Mouse (Mus musculus): ENCODE measurements around the gene 2410015M20Rik.
"Not testable (repeated sequence)": the region's sequence is repeated elsewhere in the genome, so short reads cannot be mapped to it uniquely, and the experiment has no call there.

The 2410015M20Rik gene

GRCm38 (mm10) chr17:56613236-56613844, 3.8 kb upstream of the 2410015M20Rik start, which contains the start of gene Rpl36:
TSS of gene Rpl36 (plus strand) at chr17:56613416.
- peak; percentile 96 for DNase-seq (ENCODE audit: low spot score)

- not testable (repeated sequence) for DNase-seq (ENCODE audit: low spot score)
Observed at GRCm38 (mm10) chr17:56612565-56612939, 3.0 kb upstream of the 2410015M20Rik start.

DNA sequence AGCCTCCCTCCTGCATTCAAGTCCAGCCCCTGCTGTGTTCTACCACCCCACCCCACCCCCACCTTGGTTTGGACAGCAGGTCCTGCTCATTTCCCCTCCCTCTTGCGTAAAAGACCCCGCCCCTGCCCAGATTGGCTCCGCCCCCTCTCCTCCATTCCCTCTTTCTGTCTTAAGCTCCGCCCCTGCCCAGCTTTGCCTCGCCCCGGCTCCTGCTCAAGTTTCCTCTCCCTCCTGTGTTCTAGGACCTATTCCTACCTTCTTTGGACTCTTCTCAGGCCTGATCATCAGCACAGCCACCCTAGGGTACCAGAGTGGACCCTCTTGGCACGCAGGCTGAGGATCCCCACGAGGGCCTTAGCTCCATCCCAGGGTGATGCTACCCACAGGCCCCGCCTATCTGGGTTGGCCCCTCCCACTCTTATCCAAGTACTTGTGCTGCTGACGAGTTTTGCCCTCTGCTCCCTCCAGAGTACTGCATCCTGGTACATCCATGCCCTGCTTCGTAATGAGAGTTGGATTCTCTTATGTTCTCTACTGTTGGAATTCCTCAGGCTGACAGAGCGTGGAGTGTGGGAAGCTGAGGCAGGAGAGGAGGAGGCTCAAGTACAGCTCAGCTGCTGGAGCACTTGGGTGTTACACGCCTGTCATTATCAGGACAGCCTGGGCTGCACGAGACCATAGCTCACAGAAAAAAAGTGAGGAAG, 2.4 kb upstream of the 2410015M20Rik start:
- peak; percentile 76 for DNase-seq (ENCODE audit: low spot score)

DNA sequence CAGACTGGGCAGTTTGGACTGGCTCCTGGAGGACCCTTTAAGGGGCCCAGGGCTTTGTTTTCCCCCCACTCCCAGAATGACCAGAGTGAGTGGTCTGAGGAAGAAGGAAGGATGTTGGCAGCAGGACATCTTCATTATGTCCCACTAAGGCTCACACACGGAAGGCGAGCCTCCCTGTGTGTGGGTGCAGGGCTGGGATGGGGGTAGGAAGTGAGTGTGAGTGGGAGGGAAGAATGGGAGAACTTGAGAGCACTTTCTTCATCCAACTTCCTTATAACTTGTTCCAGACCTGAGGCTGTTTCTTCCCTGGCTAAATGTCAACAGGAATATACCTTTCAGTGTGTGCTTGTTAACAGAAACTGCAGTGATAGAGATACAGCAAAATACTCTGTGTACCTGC, 1.8 kb upstream of the 2410015M20Rik start:
- no peak for DNase-seq (ENCODE audit: low spot score)

DNA sequence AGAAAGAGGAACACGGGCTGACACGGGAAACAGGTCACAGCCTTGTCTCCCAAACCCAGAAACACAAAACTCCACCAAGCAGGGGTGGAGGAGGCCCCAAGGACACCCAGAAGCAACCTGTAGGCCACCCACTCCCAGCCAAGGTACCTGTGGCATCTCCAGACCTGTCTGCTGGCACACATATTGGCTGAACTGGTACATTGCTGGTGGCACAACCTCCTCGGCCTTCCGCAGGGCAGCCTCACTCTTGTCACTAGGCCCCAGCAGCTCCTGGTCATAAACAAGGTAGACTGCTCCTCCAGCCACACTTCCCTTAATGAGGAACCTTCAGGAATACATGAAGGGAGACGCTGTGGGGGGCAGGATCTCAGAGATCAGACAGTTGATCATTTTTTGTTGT, 872 bp downstream of the 2410015M20Rik start:
- DNase-seq (ENCODE audit: low spot score), result no peak

GRCm38 (mm10) chr17:56607521-56608062, 2.0 kb downstream of the 2410015M20Rik start:
- DNase-seq (ENCODE audit: low spot score), result no peak

- DNase-seq (ENCODE audit: low spot score), result no peak
Observed at GRCm38 (mm10) chr17:56605431-56605830, 4.1 kb downstream of the 2410015M20Rik start.

- no peak for DNase-seq (ENCODE audit: low spot score)
Observed at GRCm38 (mm10) chr17:56604422-56604821, 5.1 kb downstream of the 2410015M20Rik start.

DNA sequence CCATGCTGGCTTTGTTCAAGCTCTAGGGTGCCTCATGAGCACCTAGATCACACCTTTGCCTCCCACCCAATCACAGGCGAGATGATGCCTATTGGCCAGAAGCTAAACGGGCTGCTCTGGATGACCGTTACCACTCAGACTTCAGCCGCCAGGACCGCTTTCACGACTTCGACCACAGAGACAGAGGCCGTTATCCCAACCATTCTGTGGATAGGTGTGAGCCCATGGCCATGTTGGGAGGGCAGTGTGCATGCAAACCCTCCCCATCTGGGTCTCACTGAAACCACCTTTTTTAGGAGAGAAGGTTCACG, 5.5 kb downstream of the 2410015M20Rik start:
- no peak for DNase-seq (ENCODE audit: low spot score)

DNA sequence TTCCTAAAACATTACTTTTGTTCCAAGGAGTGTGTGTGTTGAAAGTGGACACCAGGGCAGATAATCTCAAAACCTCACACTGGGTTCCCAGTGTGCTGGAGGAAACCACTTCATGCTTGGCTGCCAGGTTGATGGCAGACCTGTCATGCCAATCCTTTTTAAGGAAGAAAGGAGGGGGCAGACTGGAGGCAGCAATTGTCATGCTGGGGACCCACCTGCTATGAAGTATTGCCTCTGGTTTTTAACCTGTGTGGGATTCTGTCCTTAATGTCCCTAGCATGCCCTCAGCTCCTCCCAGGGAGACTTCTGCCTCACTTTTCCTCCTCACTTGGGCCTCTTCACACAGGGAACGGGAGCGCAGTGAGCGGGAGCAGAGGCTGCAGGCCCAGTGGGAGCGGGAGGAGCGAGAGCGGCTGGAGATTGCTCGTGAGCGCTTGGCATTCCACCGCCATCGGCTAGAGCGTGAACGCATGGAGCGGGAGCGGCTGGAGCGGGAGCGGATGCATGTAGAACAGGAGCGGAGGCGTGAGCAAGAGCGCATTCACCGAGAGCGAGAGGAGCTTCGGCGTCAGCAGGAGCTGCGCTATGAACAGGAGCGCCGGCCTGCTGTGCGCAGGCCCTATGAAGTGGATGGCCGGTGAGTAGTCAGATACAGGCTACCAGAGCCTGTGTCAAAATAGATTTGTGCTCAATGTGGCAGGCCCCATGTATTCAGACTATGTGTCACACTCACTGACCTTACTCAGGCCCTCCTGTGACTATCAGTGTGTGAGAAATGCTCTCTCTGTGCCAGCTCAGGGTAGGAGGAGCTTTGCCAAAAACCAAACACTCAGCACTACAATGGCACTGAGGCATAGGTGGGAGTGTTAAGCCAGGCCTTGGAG, 6.1 kb downstream of the 2410015M20Rik start:
- DNase-seq (ENCODE audit: low spot score), result no peak

DNA sequence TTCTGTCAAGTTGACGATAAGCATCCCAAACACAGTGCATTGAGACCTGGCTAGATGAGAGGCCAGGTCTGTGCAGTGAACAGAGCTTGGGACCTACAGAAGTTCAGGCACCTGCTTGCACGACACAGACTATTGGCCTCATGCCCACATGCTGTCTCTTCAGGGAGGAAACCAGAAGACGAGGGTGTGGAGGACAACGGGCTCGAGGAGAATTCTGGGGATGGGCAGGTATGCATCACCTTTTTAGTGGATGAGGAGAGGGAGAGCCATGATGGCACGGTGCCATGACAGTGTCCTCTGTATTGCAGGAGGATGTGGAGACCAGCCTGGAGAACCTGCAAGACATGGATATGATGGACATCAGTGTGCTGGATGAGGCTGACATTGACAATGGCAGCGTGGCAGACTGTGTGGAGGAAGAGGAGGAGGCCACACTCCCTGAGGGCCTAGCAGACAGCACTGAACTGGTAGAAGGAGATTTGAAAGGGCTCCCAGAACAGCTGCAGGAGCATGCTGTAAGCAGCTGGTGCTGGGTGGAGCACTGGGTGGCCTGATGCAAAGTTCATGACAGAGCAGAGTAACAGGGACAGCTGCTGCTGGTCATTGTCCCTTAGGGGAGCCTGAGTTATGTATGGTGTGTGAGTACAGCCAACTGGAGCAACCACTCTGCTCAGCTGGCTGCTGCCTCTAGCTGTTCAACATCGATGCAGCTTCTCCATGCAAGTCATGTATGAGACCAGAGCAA, 15.9 kb downstream of the 2410015M20Rik start:
- DNase-seq (ENCODE audit: low spot score), result no peak

DNA sequence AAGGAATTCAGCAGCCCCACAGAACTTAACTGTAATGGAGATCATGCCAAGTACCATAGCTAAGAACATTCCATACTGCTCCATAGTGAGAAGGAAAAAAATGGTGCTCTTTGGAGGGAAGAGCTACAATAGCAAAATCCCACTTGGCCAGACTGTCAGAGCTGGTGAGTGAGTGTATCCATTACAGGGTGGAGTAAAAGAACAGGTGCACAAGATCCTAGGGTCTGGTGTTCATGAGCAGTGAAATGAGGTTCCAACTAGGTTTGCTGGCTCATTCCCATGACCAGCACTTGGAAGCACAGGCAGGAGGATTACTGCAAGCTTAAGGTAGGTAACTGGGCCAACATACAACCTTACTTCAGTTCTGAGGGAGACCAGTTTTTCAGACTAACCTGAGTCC, 17.0 kb downstream of the 2410015M20Rik start:
- DNase-seq (ENCODE audit: low spot score), result no peak

DNA sequence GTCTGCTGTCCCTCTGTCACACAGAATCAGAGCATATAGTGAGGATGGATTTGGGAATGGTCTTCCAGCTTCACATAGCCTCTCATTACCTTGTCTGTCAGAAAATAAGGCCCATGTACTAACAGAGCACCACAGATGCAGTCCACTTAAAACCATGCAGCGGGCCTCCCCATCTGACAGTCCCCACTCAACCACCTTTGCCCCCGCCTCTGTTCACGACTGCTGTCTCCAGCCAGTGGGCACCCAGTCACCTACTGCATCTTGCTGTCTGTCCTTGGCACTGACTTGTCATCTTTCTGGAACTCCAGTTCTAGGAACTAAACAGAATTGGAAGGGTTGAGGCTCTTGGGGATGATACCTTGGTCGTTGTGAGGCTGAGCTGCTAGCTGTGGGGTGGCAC, 20.6 kb downstream of the 2410015M20Rik start:
- no peak for DNase-seq (ENCODE audit: low spot score)

DNA sequence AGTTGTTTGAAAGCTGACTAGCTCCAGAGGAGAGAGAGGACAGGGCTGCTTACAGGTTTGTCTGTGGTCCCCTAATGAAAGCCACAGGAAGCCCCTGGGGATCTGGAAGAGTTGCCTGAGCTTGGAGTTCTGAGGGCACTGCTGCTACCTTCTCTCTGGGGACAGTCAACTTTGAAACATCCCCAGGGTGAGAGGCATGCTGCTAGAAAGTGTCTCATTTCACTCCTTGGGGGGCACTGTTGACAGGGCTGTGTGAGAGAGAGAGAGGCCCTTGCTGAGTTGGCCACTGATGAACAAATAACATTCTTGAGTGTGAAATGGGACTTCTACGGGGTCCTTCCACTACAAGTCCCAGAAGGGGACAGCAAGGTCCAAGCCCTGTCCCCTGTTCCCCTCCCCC, 21.8 kb downstream of the 2410015M20Rik start:
- DNase-seq (ENCODE audit: low spot score), result no peak

DNA sequence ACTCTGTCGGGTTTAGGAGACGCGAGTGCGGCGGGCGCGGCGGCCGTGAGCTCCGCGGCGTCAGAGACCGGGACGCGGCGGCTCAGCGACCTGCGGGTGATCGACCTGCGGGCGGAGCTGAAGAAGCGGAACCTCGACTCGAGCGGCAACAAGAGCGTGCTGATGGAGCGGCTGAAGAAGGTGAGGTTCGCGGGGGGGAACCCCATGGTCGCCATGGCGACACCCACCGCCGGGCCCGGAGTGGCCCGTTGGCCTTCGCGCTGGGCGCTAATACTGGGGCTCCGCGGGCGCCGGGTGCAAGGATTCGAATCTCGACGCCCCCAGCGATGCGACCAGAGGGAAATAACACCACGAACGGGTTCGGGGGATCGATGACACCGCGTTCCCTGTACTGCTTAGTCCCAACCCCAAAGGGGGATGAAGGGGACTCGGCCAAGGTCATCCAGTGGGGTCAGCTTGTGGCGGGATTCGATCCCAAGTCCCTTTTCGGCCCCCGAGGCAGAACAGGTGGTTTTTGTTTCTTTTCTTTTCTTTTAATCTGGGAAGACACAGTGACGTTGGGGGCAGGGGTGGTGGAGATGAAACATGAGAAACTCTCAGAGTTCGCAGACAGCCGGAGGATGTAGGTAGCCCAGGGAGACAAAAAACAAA, 24.3 kb downstream of the 2410015M20Rik start:
- peak; percentile 37 for DNase-seq (ENCODE audit: low spot score)

GRCm38 (mm10) chr17:56584257-56585130, 25.1 kb downstream of the 2410015M20Rik start, which contains the start of the genes Safb2 and Safb:
TSS of gene Safb2 (minus strand) at chr17:56584585.
TSS of gene Safb (plus strand) at chr17:56584825.
- DNase-seq (ENCODE audit: low spot score), result peak; percentile 100

GRCm38 (mm10) chr17:56583611-56584256, 25.8 kb downstream of the 2410015M20Rik start:
- DNase-seq (ENCODE audit: low spot score), result peak; percentile 33

GRCm38 (mm10) chr17:56583071-56583470, 26.5 kb downstream of the 2410015M20Rik start:
- no peak for DNase-seq (ENCODE audit: low spot score)

DNA sequence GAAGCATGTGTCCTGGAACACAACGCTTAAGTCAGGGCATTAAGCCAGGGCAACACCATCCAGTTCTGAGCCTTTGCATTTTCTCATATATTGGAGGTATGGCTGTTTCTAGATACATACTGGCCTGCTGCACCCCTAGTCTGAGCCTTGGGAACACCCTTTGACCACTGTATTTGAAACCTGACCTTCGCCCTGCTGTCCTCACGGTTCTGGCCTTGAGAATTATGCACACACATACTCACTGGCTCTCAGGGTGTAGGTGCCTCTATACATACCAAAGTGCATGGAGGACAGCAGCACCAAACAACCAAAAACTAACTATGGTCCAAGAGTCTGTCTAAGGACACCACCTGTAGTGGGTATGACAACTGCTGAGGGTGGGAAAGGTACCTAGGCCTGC, 36.6 kb downstream of the 2410015M20Rik start:
- DNase-seq (ENCODE audit: low spot score), result no peak

DNA sequence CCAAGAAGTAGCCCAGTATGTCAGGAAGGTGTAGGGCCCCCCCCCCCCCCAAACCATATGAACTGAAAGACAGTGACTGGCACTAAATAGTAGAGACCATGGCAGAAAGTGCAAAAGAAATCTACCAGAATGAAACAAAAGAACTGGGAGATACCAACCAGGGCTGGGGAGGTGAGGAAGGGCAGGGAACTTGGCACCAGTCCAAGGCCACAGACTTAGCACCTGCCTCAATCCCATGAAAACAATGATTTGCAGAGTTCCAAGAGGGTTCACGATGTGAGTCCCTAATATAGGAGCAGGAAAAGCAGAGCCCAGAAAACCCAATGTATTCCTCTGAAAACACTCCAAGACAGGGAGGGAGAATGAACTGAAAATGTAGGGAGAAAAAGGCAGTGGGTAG, 37.4 kb downstream of the 2410015M20Rik start:
- DNase-seq (ENCODE audit: low spot score), result no peak
